Mouse (Mus musculus) liver, embryonic 16.5 days (tissue): Measurements from ENCODE around the gene Adcy1. TPM values are rescaled to one million over a fixed set of nuclear protein-coding genes. Genes with fewer than 3 reads are reported as not detected.

Experiments used
- ATAC-seq: fragments of 200-750 bp; cut with Nextera tagmentation; 2 replicates; pipeline ENCODE4 v1.8.0; 2017; ENCODE audit warnings: low read depth, mild to moderate bottlenecking, moderate number of reproducible peaks, moderate library complexity
- H3K27ac ChIP-seq: fragments of 300-500 bp; sonication (generic); 2 replicates; pipeline ENCODE4 v1.5.1; 2014; ENCODE audit warnings: mild to moderate bottlenecking, low read length
- H3K27me3 ChIP-seq: fragments of 300-500 bp; sonication (generic); 2 replicates; pipeline ENCODE4 v1.6.1; 2014; ENCODE audit warnings: low read depth, low read length, mixed read lengths; ENCODE audit not compliant: control insufficient read depth, insufficient read depth
- H3K36me3 ChIP-seq: fragments of 300-500 bp; sonication (generic); 2 replicates; pipeline ENCODE4 v1.6.1; 2014; ENCODE audit warnings: mild to moderate bottlenecking; ENCODE audit not compliant: control insufficient read depth, insufficient read depth
- H3K4me1 ChIP-seq: fragments of 300-500 bp; sonication (generic); 2 replicates; pipeline ENCODE4 v1.6.1; 2014; ENCODE audit warnings: low read depth, low read length, mixed read lengths; ENCODE audit not compliant: control insufficient read depth
- H3K4me2 ChIP-seq: fragments of 300-500 bp; sonication (generic); 2 replicates; pipeline ENCODE4 v1.6.1; 2014; ENCODE audit warnings: low read depth, low read length, mixed read lengths
- H3K4me3 ChIP-seq: fragments of 300-500 bp; sonication (generic); 2 replicates; pipeline ENCODE4 v1.5.1; 2014; ENCODE audit warnings: low read depth, mild to moderate bottlenecking, low read length
- H3K9ac ChIP-seq: fragments of 300-500 bp; sonication (generic); 2 replicates; pipeline ENCODE4 v1.6.1; 2014; ENCODE audit warnings: low read depth, low read length
- H3K9me3 ChIP-seq: fragments of 300-500 bp; sonication (generic); replicated peaks from 2 replicates; pipeline ENCODE4 v1.6.1; 2016; ENCODE audit warnings: low read length; ENCODE audit not compliant: control insufficient read depth
- WGBS: fragments of 180-500 bp; shearing (Covaris S2); extraction: QIAGEN DNeasy Blood & Tissue Kit; methylation state at CpG from one replicate; pipeline ENCODE4 v1.1.7; 2014; ENCODE audit not compliant: insufficient replicate concordance; 5-methylcytosine and 5-hydroxymethylcytosine counted together
- polyA plus RNA-seq: library from polyadenylated mRNA; unstranded; fragments of >200 nt; fragmentation: Nextera tagmentation; extraction: Ambion mirVana; gene quantifications from 2 replicates; pipeline ENCODE4 v1.2.1, GENCODE M21; 2015

Adcy1 gene
- 0.21 and 0.31 TPM in 2 replicates for polyA plus RNA-seq

- no peak for ATAC-seq
- Histone ChIP-seq H3K9ac (no peak within 1 kb of the TSS), H3K4me2 (peak within 1 kb of the TSS; percentile 48), H3K36me3 (no peaks in the 10 kb centered on the region), H3K27me3 (peaks cover 44% of the 10 kb centered on the region), H3K9me3 (no peaks in the 10 kb centered on the region), H3K4me1 (no peaks in the 10 kb centered on the region), H3K27ac (no peak within 1 kb of the TSS), H3K4me3 (peak within 1 kb of the TSS; percentile 44)
- 3% methylated on average over 24 of the region's 69 CpGs for WGBS
These were observed at the start of gene Adcy1 for GRCm38 (mm10) chr11:7063001-7063584. Gene Adcy1, plus strand, starts transcription at chr11:7063489.

- no peaks in the 10 kb centered on the region for H3K36me3 ChIP-seq
- no peaks in the 10 kb centered on the region for H3K4me1 ChIP-seq
- H3K4me2 ChIP-seq = no peak overlapping the region
- no peak overlapping the region for H3K9ac ChIP-seq
- no peak overlapping the region for H3K4me3 ChIP-seq
- H3K27ac ChIP-seq = no peak overlapping the region
- no peaks in the 10 kb centered on the region for H3K9me3 ChIP-seq
- 71% methylated on average over 12 of the region's 12 CpGs for WGBS
- no peaks in the 10 kb centered on the region for H3K27me3 ChIP-seq
- no peak for ATAC-seq
These were observed 46.4 kb upstream of the Adcy1 start for GRCm38 (mm10) chr11:7016907-7017306.

- 70% methylated on average over 5 of the region's 5 CpGs for WGBS
- Histone ChIP-seq H3K9ac (no peak overlapping the region), H3K4me3 (no peak overlapping the region), H3K9me3 (no peaks in the 10 kb centered on the region), H3K27me3 (no peaks in the 10 kb centered on the region), H3K4me1 (no peaks in the 10 kb centered on the region), H3K4me2 (no peak overlapping the region), H3K36me3 (no peaks in the 10 kb centered on the region), H3K27ac (no peak overlapping the region)
- no peak for ATAC-seq
These were observed 45.2 kb upstream of the Adcy1 start for GRCm38 (mm10) chr11:7018078-7018477.

GRCm38 (mm10) chr11:7019006-7019525, 44.2 kb upstream of the Adcy1 start:
- no peak for ATAC-seq
- 57% methylated on average over 7 of the region's 7 CpGs for WGBS
- no peak overlapping the region for H3K4me2 ChIP-seq

GRCm38 (mm10) chr11:7033063-7033462, 30.2 kb upstream of the Adcy1 start:
- Histone ChIP-seq H3K4me3 (no peak overlapping the region), H3K27ac (no peak overlapping the region), H3K4me1 (no peaks in the 10 kb centered on the region), H3K27me3 (no peaks in the 10 kb centered on the region), H3K9ac (no peak overlapping the region), H3K9me3 (no peaks in the 10 kb centered on the region), H3K36me3 (no peaks in the 10 kb centered on the region), H3K4me2 (no peak overlapping the region)
- ATAC-seq = no peak
- 46% methylated on average over 2 of the region's 2 CpGs for WGBS

More at GRCm38 (mm10) chr11:7019006-7019525, 44.2 kb upstream of the Adcy1 start:
- Histone ChIP-seq H3K4me3 (no peak overlapping the region), H3K36me3 (no peaks in the 10 kb centered on the region), H3K4me1 (no peaks in the 10 kb centered on the region), H3K27me3 (no peaks in the 10 kb centered on the region), H3K9me3 (no peaks in the 10 kb centered on the region), H3K9ac (no peak overlapping the region), H3K27ac (no peak overlapping the region)

GRCm38 (mm10) chr11:7039722-7040121, 23.6 kb upstream of the Adcy1 start:
- WGBS = 24% methylated on average over 7 of the region's 7 CpGs
- Histone ChIP-seq H3K4me2 (no peak overlapping the region), H3K9ac (no peak overlapping the region), H3K27ac (no peak overlapping the region), H3K4me3 (no peak overlapping the region), H3K9me3 (no peaks in the 10 kb centered on the region), H3K36me3 (no peaks in the 10 kb centered on the region), H3K4me1 (no peaks in the 10 kb centered on the region), H3K27me3 (no peaks in the 10 kb centered on the region)
- ATAC-seq = no peak

GRCm38 (mm10) chr11:7040801-7041200, 22.5 kb upstream of the Adcy1 start:
- no peak overlapping the region for H3K27ac ChIP-seq
- H3K4me2 ChIP-seq = no peak overlapping the region
- no peak overlapping the region for H3K9ac ChIP-seq
- WGBS = 53% methylated on average over 6 of the region's 6 CpGs
- no peaks in the 10 kb centered on the region for H3K4me1 ChIP-seq
- no peaks in the 10 kb centered on the region for H3K9me3 ChIP-seq
- no peaks in the 10 kb centered on the region for H3K27me3 ChIP-seq
- no peak overlapping the region for H3K4me3 ChIP-seq
- ATAC-seq = no peak
- H3K36me3 ChIP-seq = no peaks in the 10 kb centered on the region

GRCm38 (mm10) chr11:7047176-7047575, 16.1 kb upstream of the Adcy1 start:
- 68% methylated on average over 2 of the region's 2 CpGs for WGBS
- no peak for ATAC-seq

GRCm38 (mm10) chr11:7047584-7047983, 15.7 kb upstream of the Adcy1 start:
- no peak for ATAC-seq
- Histone ChIP-seq H3K9ac (no peak overlapping the region), H3K4me3 (no peak overlapping the region), H3K36me3 (no peaks in the 10 kb centered on the region), H3K4me1 (no peaks in the 10 kb centered on the region), H3K27me3 (no peaks in the 10 kb centered on the region), H3K9me3 (no peaks in the 10 kb centered on the region), H3K4me2 (no peak overlapping the region), H3K27ac (no peak overlapping the region)

More at GRCm38 (mm10) chr11:7047176-7047575, 16.1 kb upstream of the Adcy1 start:
- H3K4me1 ChIP-seq = no peaks in the 10 kb centered on the region
- no peak overlapping the region for H3K4me2 ChIP-seq
- no peaks in the 10 kb centered on the region for H3K27me3 ChIP-seq
- no peaks in the 10 kb centered on the region for H3K9me3 ChIP-seq
- H3K27ac ChIP-seq = no peak overlapping the region
- H3K9ac ChIP-seq = no peak overlapping the region
- no peaks in the 10 kb centered on the region for H3K36me3 ChIP-seq
- no peak overlapping the region for H3K4me3 ChIP-seq
